Mouse (Mus musculus) thymus, postnatal 36 days (tissue): ENCODE data around the gene Gm17018.
A peak's percentile ranks its signal among the peaks of the same experiment; 100 is the strongest.

ENCODE experiments used
- DNase-seq, 2 experiments: peaks; one replicate each; pipeline ENCODE4 v3.0.0; 2022; ENCODE audit warnings: mixed read lengths in 2 of 2

The Gm17018 gene

DNA sequence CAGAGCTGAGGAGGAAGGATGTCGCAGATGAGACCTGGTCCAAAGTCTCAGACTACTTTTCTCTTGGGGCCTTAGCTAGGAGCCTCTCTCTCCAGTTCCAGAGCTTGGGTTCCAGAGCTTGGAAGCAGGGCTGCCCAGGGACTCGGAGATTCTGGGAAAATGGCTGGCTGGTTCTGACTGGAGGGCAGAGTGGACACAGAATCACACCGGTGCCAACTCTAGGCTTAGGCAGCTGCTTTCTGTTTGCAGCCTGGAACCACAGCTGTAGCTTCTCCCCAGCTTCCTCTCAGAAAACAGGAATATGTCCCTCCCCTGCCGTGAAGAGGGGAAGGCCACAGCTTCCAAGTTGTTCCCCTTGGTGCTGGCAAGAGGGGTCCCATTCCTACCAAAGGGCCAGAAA is 10.5 kb upstream of the Gm17018 start:
- no peak for DNase-seq

DNA sequence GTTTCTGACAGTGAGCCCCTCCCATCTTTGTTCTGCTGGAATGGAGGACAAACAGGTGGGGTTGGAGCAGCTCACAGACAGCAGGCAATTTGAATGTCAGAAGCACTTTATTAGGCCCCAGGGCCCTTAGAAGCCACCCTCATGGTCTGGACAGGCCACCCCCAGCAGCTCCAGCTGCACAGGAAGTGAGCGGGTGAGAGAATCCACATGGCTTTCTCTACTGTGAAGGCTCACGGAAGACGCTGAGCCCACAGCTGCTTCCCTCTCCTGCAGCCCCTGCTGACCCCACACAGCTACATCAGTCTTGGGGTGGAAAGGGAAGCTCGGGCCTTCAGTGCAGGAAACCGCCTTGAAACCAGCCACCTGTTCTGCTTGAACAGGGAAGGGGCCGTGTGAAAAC is 8.2 kb upstream of the Gm17018 start:
- DNase-seq, result peak in 1 of 2 experiments; percentile 48

- no peak for DNase-seq
Observed at GRCm38 (mm10) chr19:45554136-45554535, 6.3 kb upstream of the Gm17018 start.

- no peak for DNase-seq
Observed at GRCm38 (mm10) chr19:45565925-45566715, 5.7 kb downstream of the Gm17018 start.

GRCm38 (mm10) chr19:45567367-45567766 is 7.0 kb downstream of the Gm17018 start:
- DNase-seq, result no peak

- no peak for DNase-seq
Observed at GRCm38 (mm10) chr19:45573033-45573432, 12.6 kb downstream of the Gm17018 start.

DNA sequence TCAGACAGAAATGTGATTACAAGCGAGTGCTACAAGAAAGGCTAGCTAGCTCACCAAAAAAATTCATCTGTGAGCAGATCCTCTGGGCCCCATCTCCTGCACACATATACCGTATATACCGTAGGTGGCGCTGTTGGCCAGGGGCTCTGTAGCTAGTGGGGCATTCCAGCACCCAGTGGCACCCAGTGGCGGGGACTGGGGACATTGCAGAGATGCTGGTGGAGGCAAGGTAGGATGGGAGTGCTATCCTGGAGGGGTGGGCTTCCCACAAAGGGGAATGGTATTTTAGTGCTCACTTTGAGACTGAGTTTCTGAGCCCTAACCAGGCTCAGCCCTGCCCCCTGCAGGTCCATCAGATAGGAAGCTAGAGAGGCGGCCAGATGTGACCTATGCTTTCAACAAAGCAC is 13.4 kb downstream of the Gm17018 start:
- DNase-seq, result peak; percentile 84 to 85

GRCm38 (mm10) chr19:45574339-45574898 is 14.0 kb downstream of the Gm17018 start:
- DNase-seq, result peak in 1 of 2 experiments; percentile 25

GRCm38 (mm10) chr19:45574941-45575631 is 14.7 kb downstream of the Gm17018 start:
- DNase-seq, result peak; percentile 70 to 80

DNA sequence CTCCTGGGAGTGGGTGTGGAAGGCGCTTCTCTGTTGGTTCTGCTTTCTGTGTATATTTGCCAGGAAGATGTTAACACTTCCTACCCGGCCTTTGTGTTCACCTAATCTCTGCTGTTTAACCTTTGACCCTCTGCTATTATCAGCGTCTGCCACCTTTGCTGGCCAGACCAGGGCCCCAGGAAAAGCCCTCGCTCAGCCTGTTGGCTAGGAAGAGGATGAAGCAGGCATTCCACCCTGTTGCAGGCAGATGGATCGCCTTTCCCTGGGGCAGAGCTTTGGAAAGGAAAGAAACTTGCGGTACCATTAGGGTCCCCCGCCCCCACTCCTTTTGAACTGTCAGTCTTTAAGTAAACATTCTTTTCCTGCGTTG is 15.2 kb downstream of the Gm17018 start:
- peak in 1 of 2 experiments; percentile 35 for DNase-seq

- DNase-seq, result peak; percentile 68 to 78
Observed at GRCm38 (mm10) chr19:45577141-45577750, 16.8 kb downstream of the Gm17018 start.

DNA sequence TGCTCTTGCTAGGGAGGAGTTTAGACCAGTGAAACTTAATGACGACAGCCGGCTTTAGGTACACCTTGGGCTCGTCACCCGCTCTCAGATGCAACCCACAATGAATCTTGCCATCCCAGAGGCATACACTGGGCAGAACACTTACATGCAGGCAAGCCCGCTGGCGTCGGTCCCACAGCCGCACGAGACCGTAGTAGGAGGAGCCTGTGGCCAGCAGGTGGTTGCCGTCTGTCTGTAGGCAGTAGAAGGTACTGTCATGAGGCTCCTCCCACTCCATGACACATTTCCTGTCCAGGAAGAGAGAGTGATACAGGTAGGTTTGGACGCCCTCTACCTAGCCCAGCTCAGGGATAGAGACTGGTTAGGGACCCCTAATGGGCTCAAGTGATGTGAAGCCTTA is 18.6 kb downstream of the Gm17018 start:
- peak in 1 of 2 experiments; percentile 33 for DNase-seq

DNA sequence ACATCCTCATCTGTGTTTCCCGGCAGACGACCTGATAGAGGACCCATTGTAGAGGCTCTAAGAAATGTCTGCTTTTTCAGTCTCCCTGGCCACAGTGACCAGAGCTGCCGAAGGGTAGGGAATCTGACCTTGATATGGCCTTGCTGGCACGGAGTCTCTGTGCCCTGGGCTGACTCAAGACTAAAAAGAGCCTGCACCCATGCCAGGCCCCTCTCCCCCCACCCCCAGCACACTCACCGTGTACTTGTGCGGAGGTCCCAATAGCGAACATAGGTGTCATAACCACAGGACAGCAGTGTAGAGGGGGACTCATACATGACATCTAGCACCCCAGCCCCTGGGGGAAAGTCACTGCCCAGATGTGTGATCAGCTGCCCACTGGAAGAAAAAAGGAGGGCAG is 19.0 kb downstream of the Gm17018 start:
- DNase-seq, result no peak

- DNase-seq, result no peak
Observed at GRCm38 (mm10) chr19:45580235-45580634, 19.8 kb downstream of the Gm17018 start.

- peak; percentile 59 to 66 for DNase-seq
Observed at GRCm38 (mm10) chr19:45581257-45581656, 20.8 kb downstream of the Gm17018 start.

- DNase-seq, result no peak
Observed at GRCm38 (mm10) chr19:45582161-45582560, 21.7 kb downstream of the Gm17018 start.

- DNase-seq, result no peak
Observed at GRCm38 (mm10) chr19:45583136-45583535, 22.7 kb downstream of the Gm17018 start.

DNA sequence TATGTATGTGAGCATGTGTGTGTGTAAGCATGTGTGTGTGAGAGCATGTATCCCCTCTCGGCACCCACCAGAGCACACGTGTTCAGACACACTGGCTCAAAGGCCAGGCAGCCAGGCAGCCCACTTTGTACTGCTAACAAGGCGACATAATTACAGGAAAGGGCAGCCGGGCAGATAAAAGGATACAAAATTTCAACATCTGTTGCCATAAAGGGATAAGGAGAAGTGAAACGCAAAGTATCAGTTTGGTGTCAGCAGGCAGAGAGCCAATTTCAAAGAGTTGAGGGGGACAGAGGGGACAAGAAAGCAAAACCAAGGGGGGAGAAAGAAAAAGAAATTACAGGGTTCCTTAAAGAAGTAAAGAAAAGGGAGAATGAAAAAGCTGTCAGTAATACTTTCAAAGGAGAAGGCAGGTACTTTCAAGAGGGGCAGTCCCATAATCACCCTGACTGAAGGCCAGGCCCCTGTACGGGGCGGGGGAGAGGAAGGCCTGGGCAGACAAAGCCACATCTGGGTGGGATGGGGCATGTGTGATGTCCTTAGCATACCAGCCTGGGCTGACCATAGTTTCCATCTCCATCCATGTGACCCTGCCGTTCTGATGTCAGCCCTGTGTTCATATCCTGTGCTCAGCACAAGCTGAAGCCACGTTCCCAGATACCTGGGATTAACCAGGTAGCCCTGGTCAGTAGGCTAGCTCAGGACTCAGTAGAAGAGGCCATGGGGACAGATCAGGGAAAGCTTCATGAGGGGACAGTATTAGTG is 24.6 kb downstream of the Gm17018 start:
- DNase-seq, result no peak

- no peak for DNase-seq
Observed at GRCm38 (mm10) chr19:45586850-45587249, 26.4 kb downstream of the Gm17018 start.

DNA sequence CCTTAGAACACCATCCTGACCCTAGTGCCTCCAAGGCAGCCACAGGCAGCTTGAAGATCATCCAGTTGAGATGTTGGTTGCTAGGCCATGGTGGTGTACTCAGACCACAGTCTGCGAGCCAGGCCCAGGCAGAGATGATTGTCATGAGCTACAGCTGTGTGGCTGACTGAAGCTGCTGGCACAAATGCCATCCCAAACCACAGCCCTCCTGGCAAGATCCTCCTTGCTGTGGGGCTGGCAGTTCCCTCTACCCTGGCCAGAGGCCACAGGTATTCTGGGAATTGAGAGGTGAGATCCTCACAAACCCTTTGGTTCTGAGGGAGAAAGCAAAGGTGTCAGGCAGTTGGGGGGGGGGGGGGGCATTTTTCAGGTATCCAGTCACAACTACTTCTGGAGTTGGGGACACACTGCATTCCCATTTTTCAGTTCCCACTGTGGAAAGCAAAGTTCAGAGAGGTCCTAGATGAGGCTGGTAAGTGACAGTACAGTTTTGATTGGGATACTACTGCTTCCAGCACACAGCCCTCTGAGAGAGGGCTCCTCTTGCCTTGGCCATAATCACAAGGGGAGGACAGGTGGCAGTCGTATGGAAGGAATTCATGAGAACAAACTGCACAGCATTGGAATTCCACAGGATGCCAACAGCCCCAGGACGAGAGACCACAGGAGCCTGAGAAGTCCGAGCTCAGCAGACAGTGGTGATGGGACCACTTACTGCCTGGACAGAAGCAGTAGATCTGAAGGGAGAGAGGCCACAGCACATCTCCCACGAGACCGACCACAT is 27.3 kb downstream of the Gm17018 start:
- no peak for DNase-seq

GRCm38 (mm10) chr19:45589761-45590160 is 29.3 kb downstream of the Gm17018 start:
- no peak for DNase-seq

- no peak for DNase-seq
Observed at GRCm38 (mm10) chr19:45591704-45592103, 31.3 kb downstream of the Gm17018 start.
